Mouse (Mus musculus): ENCODE data around the gene Gm3238. TPM values are rescaled to one million over a fixed set of nuclear protein-coding genes. Genes with fewer than 3 reads are reported as not detected.
A peak's percentile ranks its signal among the peaks of the same experiment; 100 is the strongest.
"Not testable (repeated sequence)": the region's sequence is repeated elsewhere in the genome, so short reads cannot be mapped to it uniquely, and the experiment has no call there.

The Gm3238 gene
- total RNA-seq (2021), result not detected

DNA sequence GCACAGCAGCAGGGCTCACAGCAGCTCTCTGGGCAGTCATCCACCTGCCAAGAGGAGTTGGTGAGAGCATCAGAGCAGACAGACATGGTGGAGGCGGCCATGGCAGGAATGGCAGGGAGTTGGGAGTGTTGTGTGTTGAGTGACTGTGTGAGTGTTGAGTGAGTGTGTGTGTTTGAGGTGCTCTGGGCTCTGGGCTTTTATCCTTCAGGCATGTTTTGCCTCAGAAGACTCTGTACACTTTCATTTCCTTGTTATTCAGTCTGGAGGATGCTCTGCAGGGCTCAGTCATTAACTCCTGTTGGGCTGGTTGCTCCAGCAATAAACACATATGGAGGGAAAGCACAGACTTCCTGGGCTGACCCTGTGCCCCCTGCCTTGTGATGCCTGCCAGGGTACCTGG, at the start of gene Gm3238:
Gene Gm3238, minus strand, starts transcription at position 101 of the 400 bp plus-strand sequence.
- DNase-seq (ENCODE audit: low spot score in 2 of 2); intact Hi-C loops (cut with DNase I): not testable (repeated sequence)

DNA sequence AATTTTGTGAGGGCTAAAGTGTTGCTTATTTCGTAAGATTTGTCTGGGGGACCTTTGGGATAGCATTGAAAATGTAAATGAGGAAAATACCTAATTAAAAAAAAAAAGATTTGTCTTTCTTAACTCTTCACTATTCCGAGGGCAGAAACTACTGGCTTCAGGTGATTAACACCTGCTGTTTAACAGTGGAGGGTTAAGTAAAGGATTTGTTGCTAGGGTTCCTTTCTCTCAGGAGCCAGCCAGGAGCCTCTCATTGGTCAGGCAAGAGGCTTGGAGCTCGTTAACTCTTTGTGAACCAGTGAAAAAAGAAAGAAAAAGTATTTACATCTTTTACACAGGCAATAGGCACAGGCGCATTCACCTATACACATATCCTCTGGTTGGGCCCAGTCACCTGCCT, 48.1 kb upstream of the Gm3238 start:
- DNase-seq (ENCODE audit: low spot score in 2 of 2), result no peak
- intact Hi-C loops (cut with DNase I), result no loop called here

DNA sequence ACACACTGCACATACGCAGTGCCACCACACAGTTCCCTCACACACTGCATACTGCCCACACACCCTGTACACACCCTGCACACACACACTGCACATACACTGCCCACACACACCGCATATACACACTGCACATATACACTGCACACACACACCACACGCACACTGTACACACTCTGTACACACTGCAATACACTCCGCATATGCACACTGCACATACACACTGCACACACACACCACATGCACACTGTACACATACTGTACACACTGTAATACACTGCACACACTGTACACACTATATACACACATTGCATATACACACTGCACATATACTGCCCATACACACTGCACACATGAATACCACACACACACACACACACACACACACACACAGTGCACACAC, 47.4 kb upstream of the Gm3238 start:
- no peak for DNase-seq (ENCODE audit: low spot score in 2 of 2)
- intact Hi-C loops (cut with DNase I), result no loop called here

DNA sequence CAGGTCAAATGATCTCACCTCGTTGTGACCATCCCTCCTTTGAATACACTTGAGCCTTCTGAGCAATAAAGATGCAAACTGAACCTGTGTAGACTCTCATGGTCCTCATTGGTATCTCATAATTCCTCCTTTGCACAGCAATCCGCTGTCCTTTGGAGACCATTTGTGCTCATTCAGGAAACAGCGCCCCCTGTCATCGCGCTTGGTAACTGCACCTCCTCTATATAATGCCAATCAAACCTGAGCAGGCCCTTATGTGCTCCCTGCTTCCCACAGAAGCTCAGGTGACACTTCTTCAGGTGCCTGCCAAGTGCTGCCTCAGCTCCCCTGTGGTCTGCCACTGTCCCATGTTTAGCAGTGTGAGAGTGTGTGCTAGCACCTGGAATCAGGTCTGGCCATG, 44.4 kb upstream of the Gm3238 start:
- DNase-seq (ENCODE audit: low spot score in 2 of 2), result no peak
- intact Hi-C loops (cut with DNase I), result no loop called here

DNA sequence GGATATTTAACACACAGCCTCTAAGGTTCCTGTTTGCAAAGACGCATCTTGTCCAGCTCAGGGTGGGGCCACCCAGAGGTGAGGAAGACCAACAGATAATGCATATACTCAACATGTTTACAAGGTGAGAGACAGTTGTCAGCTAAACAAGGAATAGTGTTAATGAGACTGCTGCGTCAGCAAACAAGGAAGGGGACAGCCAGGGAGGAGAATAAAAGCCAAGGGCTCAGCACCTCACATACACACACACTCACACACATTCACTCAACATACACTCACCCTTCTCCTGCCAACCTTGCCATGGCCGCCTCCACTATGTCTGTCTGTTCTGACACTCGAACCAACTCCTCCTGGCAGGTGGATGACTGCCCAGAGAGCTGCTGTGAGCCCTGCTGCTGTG, 43.3 kb upstream of the Gm3238 start, which contains the start of gene Gm2696:
Gene Gm2696, plus strand, starts transcription at position 301 of the 400 bp plus-strand sequence.
- no peak for DNase-seq (ENCODE audit: low spot score in 2 of 2)
- intact Hi-C loops (cut with DNase I), result no loop called here

DNA sequence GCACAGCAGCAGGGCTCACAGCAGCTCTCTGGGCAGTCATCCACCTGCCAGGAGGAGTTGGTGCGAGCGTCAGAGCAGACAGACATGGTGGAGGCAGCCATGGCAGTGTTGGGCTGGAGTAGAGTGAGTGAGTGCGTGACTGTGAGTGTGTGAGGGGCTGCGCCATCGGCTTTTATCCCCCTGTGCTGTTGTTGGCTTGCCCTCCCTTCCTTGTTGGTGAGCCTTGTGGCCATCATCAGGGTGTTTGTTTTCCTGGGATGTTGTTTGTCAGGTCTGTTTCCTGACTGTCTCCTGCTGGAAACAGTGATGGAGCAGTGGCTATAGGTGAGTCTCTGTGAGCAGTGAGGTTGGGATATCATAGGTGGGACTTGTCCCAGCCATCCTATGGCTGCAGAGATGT, 40.6 kb upstream of the Gm3238 start, which contains the start of gene Gm9507:
Gene Gm9507, minus strand, starts transcription at position 101 of the 400 bp plus-strand sequence.
- intact Hi-C loops (cut with DNase I), result no loop called here
- no peak for DNase-seq (ENCODE audit: low spot score in 2 of 2)

DNA sequence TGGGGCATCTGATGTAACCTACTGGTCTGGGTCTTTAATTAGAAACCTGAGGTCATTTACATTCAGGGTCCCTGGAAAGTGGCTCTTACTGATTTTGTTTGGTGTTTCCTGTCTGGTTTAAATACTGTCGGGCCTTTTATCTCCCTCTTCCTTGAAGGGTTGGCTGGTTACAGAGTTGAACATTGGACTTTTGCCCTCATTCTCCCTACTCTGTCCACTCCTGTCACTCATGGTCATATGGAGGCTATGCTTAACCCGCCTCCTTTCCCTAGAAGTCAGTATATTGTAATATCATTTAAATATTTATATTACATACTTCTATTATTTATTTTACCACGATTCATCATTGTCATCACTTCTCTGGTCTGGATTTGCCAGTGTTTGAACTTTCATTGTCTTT, 33.0 kb upstream of the Gm3238 start:
- intact Hi-C loops (cut with DNase I), result no loop called here
- DNase-seq (ENCODE audit: low spot score in 2 of 2), result no peak

DNA sequence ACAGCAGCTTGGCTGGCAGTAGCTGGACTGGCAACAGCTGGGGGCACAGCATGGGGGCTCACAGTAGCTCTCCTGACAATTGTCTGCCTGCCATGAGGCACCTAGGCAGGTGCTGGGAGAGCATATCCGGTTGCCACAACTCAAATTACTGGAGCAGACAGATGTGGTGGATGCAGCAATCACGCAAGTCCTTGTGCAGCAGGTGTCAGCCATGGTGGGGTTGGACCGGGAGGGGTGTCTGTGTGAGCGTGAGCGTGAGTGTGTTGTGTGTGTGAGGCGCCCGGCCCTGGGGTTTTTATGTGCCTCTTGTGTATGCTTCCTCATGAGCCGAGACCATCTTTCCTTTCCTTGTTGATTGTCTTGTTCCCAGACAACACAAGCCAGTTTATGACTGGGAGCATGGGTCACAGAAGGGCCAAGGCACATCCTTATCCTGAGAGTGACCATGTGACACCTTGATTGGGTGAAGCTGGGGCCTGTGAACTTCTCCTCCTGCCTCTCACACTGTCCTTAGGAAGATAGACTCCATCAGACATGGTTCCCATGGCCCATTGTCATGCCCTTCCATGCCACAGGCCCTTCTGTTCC, 27.9 kb upstream of the Gm3238 start, which contains the start of gene Gm19668:
Gene Gm19668, minus strand, starts transcription at position 213 of the 588 bp plus-strand sequence.
- DNase-seq (ENCODE audit: low spot score in 2 of 2), result no peak
- intact Hi-C loops (cut with DNase I), result no loop called here

DNA sequence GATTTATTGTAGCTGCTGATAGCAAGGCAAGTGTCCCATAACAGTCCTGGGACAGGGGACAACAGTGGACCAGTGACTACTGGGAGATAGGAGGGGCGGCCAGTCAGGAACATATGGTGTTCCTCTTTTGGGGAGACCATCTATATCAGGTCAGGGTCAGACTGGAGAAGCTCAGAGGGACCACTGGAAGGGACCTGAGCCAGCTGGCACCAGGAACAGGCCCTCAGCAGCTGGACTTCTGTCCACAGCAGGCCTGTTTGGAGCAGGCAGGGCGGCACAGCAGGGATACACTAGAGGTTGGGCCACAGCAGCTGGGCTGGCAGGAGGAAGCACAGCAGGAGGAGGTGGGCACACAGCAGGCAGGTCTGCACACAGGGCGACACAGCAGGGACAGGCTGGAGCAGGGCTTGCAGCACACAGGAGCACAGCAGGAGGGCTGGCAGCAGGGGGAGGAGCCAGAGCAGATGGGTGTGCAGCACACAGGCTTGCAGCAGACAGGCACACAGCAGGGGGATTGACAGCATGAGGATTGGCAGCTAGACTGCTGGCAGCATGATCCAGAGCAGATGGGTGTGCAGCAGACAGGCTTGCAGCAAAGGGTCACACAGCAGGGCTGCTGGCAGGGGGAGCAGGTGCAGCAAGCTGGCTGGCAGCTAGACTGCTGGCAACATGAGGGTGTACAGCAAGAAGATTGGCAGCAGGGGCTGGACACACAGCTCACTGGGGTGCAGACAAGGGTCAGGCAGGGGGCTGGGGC, 27.2 kb upstream of the Gm3238 start:
- intact Hi-C loops (cut with DNase I); DNase-seq (ENCODE audit: low spot score in 2 of 2): not testable (repeated sequence)

DNA sequence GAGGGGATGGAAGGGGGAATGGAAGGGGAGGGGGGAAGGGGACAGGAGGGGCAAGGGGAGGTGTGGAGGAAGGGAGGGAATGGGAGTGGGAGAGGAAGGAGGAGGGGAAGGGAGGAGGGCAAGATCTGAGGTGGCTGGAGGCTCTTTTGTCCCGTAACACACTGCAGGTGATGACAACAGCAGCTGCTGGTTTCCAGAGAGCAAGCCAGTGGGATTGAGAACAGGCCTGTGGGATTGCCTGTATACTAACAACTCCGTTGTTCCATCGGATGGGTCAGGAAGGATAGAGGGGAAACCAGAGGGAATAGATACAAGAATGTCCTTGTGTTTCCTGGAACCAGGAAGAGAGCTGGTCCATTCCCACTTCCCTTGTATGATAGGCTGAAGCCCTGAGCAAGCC, 26.6 kb upstream of the Gm3238 start:
- DNase-seq (ENCODE audit: low spot score in 2 of 2), result no peak
- intact Hi-C loops (cut with DNase I), result no loop called here

DNA sequence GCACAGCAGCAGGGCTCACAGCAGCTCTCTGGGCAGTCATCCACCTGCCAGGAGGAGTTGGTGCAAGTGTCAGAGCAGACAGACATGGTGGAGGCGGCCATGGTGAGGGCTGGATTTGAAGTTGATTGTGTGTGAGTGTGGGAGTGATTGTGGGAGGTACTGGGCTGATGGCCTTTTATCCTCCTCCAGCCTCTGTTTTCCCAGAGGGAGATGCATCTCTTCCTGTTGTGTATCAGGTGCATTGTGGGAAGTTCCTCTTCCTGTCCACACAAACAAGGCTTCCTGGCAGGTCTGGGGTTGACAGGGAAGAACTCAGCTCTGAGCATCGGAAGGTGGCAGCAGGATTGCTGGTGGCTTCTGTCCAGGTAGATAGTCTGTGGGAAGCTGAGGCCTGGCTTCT, 23.9 kb upstream of the Gm3238 start, which contains the start of gene Gm9639:
Gene Gm9639, minus strand, starts transcription at position 101 of the 400 bp plus-strand sequence.
- DNase-seq (ENCODE audit: low spot score in 2 of 2), result no peak
- intact Hi-C loops (cut with DNase I), result no loop called here

DNA sequence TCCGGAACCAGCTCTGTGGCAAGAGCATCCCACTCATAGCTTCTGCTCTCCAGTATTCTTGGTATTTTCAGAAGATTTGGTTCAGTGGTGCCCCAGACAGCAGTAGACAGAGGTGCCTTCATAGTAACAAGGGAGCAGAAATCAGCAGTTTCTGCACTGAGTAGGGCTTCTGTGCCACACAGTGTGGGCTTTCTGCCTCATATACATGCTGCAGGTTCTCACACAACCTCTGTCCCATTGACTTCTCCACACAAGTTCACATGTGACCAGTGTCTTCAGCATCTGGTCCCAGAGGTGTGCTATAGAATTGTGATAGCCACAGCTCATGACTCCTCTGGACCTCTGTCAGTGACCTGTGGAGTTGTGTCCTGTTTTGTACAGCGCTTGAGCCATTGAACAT, 17.5 kb upstream of the Gm3238 start:
- no peak for DNase-seq (ENCODE audit: low spot score in 2 of 2)
- intact Hi-C loops (cut with DNase I), result no loop called here

DNA sequence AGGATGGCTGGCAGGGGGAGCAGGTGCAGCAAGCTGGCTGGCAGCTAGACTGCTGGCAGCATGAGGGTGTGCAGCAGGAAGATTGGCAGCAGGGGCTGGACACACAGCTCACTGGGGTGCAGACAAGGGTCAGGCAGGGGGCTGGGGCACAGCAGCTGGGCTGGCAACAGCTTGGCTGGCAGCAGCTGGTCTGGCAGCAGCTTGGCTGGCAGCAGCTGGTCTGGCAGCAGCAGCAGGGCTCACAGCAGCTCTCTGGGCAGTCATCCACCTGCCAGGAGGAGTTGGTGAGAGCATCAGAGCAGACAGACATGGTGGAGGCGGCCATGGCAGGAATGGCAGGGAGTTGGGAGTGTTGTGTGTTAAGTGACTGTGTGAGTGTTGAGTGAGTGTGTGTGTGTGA, 16.8 kb upstream of the Gm3238 start, which contains the start of gene Gm7137:
Gene Gm7137, minus strand, starts transcription at position 325 of the 400 bp plus-strand sequence.
- peak; percentile 23 for DNase-seq (ENCODE audit: low spot score in 2 of 2)
- intact Hi-C loops (cut with DNase I), result not testable (repeated sequence)

DNA sequence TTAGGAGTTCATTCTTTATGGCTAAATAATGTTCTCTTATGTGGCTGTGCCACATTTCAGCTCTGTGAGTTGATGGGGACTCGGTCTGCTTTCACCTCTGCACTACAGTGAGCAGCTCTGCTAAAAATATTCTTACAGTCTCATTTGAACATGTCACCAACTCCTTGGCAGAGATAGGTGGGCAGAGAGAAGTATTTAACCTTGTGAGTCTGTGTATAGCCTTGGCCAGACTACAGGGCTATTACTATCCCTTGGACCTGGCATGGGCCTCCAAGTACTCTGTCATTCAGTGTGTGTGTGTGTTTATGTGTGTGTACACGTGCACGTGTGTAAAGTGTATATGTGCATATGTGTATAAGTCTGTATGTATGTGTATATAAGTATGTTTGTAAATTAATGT, 12.3 kb upstream of the Gm3238 start:
- DNase-seq (ENCODE audit: low spot score in 2 of 2); intact Hi-C loops (cut with DNase I): not testable (repeated sequence)

DNA sequence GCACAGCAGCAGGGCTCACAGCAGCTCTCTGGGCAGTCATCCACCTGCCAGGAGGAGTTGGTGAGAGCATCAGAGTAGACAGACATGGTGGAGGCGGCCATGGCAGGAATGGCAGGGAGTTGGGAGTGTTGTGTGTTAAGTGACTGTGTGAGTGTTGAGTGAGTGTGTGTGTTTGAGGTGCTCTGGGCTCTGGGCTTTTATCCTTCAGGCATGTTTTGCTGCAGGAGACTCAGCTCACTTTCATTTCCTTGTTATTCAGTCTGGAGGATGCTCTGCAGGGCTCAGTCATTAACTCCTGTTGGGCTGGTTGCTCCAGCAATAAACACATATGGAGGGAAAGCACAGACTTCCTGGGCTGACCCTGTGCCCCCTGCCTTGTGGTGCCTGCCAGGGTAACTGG, 11.3 kb upstream of the Gm3238 start, which contains the start of gene Gm3250:
Gene Gm3250, minus strand, starts transcription at position 101 of the 400 bp plus-strand sequence.
- intact Hi-C loops (cut with DNase I); DNase-seq (ENCODE audit: low spot score in 2 of 2): not testable (repeated sequence)

DNA sequence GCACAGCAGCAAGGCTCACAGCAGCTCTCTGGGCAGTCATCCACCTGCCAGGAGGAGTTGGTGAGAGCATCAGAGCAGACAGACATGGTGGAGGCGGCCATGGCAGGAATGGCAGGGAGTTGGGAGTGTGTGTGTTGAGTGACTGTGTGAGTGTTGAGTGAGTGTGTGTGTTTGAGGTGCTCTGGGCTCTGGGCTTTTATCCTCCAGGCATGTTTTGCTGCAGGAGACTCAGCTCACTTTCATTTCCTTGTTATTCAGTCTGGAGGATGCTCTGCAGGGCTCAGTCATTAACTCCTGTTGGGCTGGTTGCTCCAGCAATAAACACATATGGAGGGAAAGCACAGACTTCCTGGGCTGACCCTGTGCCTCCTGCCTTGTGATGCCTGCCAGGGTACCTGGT, 5.7 kb upstream of the Gm3238 start, which contains the start of gene Gm7138:
Gene Gm7138, minus strand, starts transcription at position 101 of the 400 bp plus-strand sequence.
- DNase-seq (ENCODE audit: low spot score in 2 of 2); intact Hi-C loops (cut with DNase I): not testable (repeated sequence)

DNA sequence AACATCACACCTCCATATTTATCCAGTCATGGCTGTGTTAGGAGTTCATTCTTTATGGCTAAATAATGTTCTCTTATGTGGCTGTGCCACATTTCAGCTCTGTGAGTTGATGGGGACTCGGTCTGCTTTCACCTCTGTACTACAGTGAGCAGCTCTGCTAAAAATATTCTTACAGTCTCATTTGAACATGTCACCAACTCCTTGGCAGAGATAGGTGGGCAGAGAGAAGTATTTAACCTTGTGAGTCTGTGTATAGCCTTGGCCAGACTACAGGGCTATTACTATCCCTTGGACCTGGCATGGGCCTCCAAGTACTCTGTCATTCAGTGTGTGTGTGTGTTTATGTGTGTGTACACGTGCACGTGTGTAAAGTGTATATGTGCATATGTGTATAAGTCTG, 1.0 kb upstream of the Gm3238 start:
- DNase-seq (ENCODE audit: low spot score in 2 of 2), result not testable (repeated sequence)

DNA sequence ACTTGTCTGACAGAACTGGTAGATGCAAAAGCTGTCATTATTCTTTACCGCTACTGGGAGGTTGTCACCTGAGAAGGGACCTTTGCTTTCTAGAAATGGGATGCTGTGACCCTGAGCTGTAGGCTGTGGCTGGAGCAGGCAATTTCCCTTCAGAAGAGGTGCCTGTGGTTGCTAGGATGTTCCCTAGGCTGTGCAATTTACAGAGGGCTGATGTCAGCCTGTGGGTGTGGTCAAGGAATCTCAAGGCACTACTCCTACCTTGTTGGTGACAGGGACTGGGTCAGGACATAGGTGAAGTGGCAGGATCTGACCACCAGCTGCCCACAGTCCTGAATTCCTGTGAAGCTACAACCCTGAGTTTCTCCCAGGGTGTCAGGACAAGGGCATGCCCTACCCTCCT, 1.4 kb downstream of the Gm3238 start:
- no peak for DNase-seq (ENCODE audit: low spot score in 2 of 2)
- intact Hi-C loops (cut with DNase I), result no loop called here

More for the DNA sequence above, 1.0 kb upstream of the Gm3238 start:
- intact Hi-C loops (cut with DNase I), result not testable (repeated sequence)

DNA sequence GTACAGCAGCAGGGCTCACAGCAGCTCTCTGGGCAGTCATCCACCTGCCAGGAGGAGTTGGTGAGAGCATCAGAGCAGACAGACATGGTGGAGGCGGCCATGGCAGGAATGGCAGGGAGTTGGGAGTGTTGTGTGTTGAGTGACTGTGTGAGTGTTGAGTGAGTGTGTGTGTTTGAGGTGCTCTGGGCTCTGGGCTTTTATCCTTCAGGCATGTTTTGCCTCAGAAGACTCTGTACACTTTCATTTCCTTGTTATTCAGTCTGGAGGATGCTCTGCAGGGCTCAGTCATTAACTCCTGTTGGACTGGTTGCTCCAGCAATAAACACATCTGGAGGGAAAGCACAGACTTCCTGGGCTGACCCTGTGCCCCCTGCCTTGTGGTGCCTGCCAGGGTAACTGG, 11.5 kb downstream of the Gm3238 start, which contains the start of gene Gm3233:
Gene Gm3233, minus strand, starts transcription at position 101 of the 400 bp plus-strand sequence.
- intact Hi-C loops (cut with DNase I); DNase-seq (ENCODE audit: low spot score in 2 of 2): not testable (repeated sequence)

DNA sequence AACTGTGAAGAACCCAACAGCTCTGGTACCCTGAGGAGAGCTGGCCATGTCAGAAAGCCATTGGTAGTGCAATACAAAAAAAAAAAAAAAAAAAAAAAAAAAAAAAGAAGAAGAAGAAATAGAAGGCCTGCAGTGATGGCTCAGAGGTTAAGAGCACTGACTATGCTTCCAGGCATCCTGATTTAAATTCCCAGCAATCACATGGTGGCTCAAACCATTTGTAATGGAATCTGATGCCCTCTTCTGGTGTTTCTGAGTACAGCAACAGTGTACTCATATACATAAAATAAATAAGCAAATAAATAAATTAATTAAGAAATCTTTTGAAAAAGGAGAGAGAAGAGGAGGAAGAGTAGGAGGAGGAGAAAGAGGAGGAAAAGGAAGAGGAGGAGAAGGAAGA, 17.7 kb downstream of the Gm3238 start:
- DNase-seq (ENCODE audit: low spot score in 2 of 2), result no peak
- intact Hi-C loops (cut with DNase I), result no loop called here
